Mouse (Mus musculus) G1E (cell line): ENCODE measurements around the gene Tfam. TPM values are rescaled to one million over a fixed set of nuclear protein-coding genes. Genes with fewer than 3 reads are reported as not detected.

ENCODE experiments used
- ATAC-seq: 2 replicates; pipeline ENCODE4 v1.8.0; 2016; ENCODE audit warnings: mild to moderate bottlenecking; ENCODE audit not compliant: insufficient number of reproducible peaks, poor library complexity, low FRiP score, severe bottlenecking; ENCODE audit errors: extremely low read depth
- DNase-seq: peaks from one replicate; pipeline ENCODE4 v3.0.0; 2012; ENCODE audit warnings: low spot score
- H3K27me3 ChIP-seq: 2 replicates; pipeline ENCODE4 v1.6.1; 2012; ENCODE audit warnings: mild to moderate bottlenecking, low read length, inconsistent platforms; ENCODE audit not compliant: insufficient read depth
- H3K36me3 ChIP-seq: replicated peaks from 2 replicates; pipeline ENCODE3; 2012; ENCODE audit warnings: mild to moderate bottlenecking, inconsistent platforms
- H3K4me1 ChIP-seq: 2 replicates; pipeline ENCODE4 v1.6.1; 2012; ENCODE audit warnings: low read depth, low read length, inconsistent platforms, mixed read lengths; ENCODE audit not compliant: insufficient read depth
- H3K4me3 ChIP-seq: 2 replicates; pipeline ENCODE4 v1.5.1; 2012; ENCODE audit warnings: low read depth, mild to moderate bottlenecking, inconsistent platforms, low read length, moderate library complexity, mixed read lengths
- H3K9me3 ChIP-seq: replicated peaks from 2 replicates; pipeline ENCODE4 v1.6.1; 2012; ENCODE audit warnings: inconsistent platforms
- CTCF ChIP-seq: IDR thresholded peaks from 2 replicates; pipeline ENCODE4 v1.5.1; 2012; ENCODE audit warnings: low read depth, low read length, inconsistent platforms, mixed read lengths
- GATA1 ChIP-seq: IDR thresholded peaks from 2 replicates; pipeline ENCODE4 v1.6.1; 2012; ENCODE audit warnings: borderline replicate concordance, low read length, inconsistent platforms, mixed read lengths
- GATA2 ChIP-seq: IDR thresholded peaks from 2 replicates; pipeline ENCODE4 v1.6.1; 2012; ENCODE audit warnings: low read depth, low read length, inconsistent platforms, borderline replicate concordance
- POLR2AphosphoS5 ChIP-seq: IDR thresholded peaks from 2 replicates; pipeline ENCODE4 v1.6.1; 2012; ENCODE audit warnings: low read depth, low read length, inconsistent platforms; ENCODE audit not compliant: insufficient replicate concordance
- TAL1 ChIP-seq: conservative IDR thresholded peaks from 2 replicates; pipeline ENCODE4 v1.6.1; 2012; ENCODE audit warnings: low read depth, low read length, inconsistent platforms, mixed read lengths
- polyA plus RNA-seq: library from polyadenylated mRNA; stranded (reverse); fragments of >175 nt; gene quantifications from 2 replicates; pipeline ENCODE4 v1.2.3, GENCODE M21; 2012
- total RNA-seq, 2 experiments: library from RNA; stranded (forward) in 1 of 2; stranded (reverse) in 1 of 2; fragments of 200-1000 nt in 1 of 2; fragments of >200 nt in 1 of 2; fragmentation: Nextera tagmentation in 1 of 2; gene quantifications; 2 replicates each; pipeline ENCODE4 v1.2.3; 2014 to 2017

Gene Tfam
- total RNA-seq (2014; fragmentation: Nextera tagmentation): 26.2 and 30.1 TPM in 2 replicates
- 98.2 and 119 TPM in 2 replicates for total RNA-seq (2017)
- 9.8 and 12.9 TPM in 2 replicates for polyA plus RNA-seq

DNA sequence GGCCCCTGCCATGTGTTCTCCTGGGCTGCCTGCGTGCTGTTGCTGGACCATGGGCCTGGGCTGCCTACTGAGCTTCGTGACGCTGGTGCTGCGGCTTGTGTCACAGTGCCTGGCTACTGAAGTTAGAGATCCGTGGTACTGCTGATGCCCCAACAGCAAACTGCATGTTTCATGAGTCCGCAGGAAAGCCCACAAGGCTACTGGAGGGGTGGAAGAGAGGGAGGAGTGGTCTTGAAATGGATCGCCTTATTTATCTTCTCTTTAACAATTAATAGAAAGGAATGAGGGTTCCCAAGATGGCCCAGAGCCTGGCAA, at the start of gene Tfam:
TSS of gene Tfam (minus strand) at position 41 of the 315 bp plus-strand sequence.
- Histone ChIP-seq H3K9me3 (no peaks in the 10 kb centered on the region), H3K36me3 (peaks cover 26% of the 10 kb centered on the region), H3K27me3 (peaks cover 25% of the 10 kb centered on the region), H3K4me3 (peak within 1 kb of the TSS; percentile 100), H3K4me1 (peaks cover 27% of the 10 kb centered on the region)
- ATAC-seq (no peak), DNase-seq (no peak)
- TF ChIP-seq TAL1 (no peak), CTCF (no peak), POLR2AphosphoS5 (no peak), GATA2 (no peak), GATA1 (no peak)

- ATAC-seq (no peak), DNase-seq (no peak)
Measured at GRCm38 (mm10) chr10:71285126-71285580, 47.1 kb upstream of the Tfam start, which contains the start of gene Ube2d1. TSS of gene Ube2d1 (minus strand) at chr10:71285262.

DNA sequence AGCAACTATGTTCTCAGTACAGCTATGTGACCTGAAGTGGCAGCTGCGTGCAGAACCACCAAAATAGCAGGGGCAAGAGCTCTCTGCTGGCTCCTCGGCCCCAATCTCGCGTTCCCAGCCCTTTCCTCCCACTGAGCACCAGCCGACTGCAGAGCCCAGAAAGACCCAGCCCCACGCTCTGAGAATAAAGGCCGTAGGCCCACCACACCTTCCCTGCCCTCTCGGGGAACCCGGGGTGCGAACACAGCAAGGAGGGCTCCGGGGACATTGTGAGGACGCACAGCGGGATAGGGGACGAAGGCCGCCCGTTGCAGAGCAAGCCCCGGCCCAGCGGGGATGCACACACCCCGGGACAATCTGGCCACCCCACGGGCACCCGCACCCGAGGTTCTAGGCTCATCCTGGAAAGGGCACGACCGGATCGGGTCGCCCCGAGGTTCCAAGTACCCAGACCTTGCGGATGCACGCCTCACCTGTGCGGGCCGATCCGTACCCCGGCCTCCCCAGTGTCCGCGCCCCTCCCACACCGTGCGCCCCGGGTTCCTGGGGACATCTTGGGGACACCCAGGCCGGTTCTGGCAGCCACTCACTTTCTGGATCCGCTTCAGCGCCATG, 46.5 kb upstream of the Tfam start:
- Histone ChIP-seq H3K9me3 (peaks cover 17% of the 10 kb centered on the region), H3K36me3 (no peaks in the 10 kb centered on the region), H3K4me1 (no peaks in the 10 kb centered on the region), H3K4me3 (no peak overlapping the region; the same call in 1 of the 2 replicates), H3K27me3 (no peaks in the 10 kb centered on the region)
- no peak for ATAC-seq
- TF ChIP-seq POLR2AphosphoS5 (no peak), GATA2 (no peak), CTCF (no peak), TAL1 (no peak), GATA1 (no peak)
- no peak for DNase-seq

More at GRCm38 (mm10) chr10:71285126-71285580, 47.1 kb upstream of the Tfam start, which contains the start of gene Ube2d1:
- Histone ChIP-seq H3K9me3 (peaks cover 17% of the 10 kb centered on the region), H3K27me3 (no peaks in the 10 kb centered on the region), H3K4me1 (no peaks in the 10 kb centered on the region), H3K4me3 (no peak within 1 kb of the TSS; the same call in 1 of the 2 replicates), H3K36me3 (no peaks in the 10 kb centered on the region)
- TF ChIP-seq GATA1 (no peak), GATA2 (no peak), CTCF (no peak), TAL1 (no peak), POLR2AphosphoS5 (no peak)

DNA sequence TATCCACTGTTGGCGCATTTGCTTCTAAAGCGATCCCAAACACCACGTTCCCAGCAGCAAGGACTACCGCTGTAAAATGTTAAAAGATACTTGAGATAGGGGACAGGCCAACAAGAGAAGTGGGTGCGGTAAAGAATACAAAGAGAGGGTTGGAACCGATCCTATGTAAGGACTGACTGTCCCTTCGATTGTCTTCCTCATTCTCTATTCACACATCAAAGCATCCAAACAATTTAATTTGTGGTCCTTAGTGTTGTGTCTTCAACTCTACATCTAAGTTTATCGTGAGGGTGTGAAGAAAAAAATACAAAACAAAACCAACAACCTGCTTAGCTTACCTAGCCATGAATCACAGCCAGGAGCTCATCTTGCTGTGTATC, 46.0 kb upstream of the Tfam start:
- Histone ChIP-seq H3K27me3 (no peaks in the 10 kb centered on the region), H3K4me3 (no peak overlapping the region), H3K4me1 (no peaks in the 10 kb centered on the region), H3K36me3 (no peaks in the 10 kb centered on the region), H3K9me3 (peaks cover 17% of the 10 kb centered on the region)
- ATAC-seq (no peak), DNase-seq (no peak)
- TF ChIP-seq POLR2AphosphoS5 (no peak), TAL1 (no peak), GATA1 (no peak), CTCF (no peak), GATA2 (no peak)

GRCm38 (mm10) chr10:71273008-71273739, 35.1 kb upstream of the Tfam start:
- Histone ChIP-seq H3K9me3 (no peaks in the 10 kb centered on the region), H3K27me3 (no peaks in the 10 kb centered on the region), H3K36me3 (no peaks in the 10 kb centered on the region), H3K4me3 (no peak overlapping the region), H3K4me1 (no peaks in the 10 kb centered on the region)
- TF ChIP-seq GATA1 (no peak), GATA2 (no peak), POLR2AphosphoS5 (no peak), TAL1 (no peak), CTCF (no peak)
- DNase-seq (no peak), ATAC-seq (no peak)

DNA sequence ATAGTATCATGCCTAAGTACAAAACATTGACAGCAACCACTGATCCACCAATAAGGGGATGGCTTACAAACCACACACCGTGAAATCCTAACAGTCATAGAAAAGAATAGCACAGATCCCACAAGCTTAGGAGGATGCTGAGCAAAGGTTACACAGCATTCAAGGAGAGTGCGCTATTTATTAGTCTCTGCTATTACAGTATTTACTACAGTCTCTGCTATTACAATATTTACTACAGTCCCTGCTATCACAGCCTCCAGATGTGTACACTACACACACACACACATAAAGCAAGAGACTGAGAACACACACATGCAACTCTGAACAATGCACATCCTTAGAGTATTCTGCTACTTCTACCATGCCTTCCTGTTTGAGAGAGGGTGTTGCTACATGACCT, 29.9 kb upstream of the Tfam start:
- Histone ChIP-seq H3K9me3 (no peaks in the 10 kb centered on the region), H3K4me3 (no peak overlapping the region), H3K4me1 (no peaks in the 10 kb centered on the region), H3K36me3 (no peaks in the 10 kb centered on the region), H3K27me3 (no peaks in the 10 kb centered on the region)
- ATAC-seq: no peak; the same call in 1 of the 2 replicates
- no peak for DNase-seq
- TF ChIP-seq CTCF: no peak
- no peak for TF ChIP-seq GATA1
- no peak for TF ChIP-seq TAL1
- no peak for TF ChIP-seq GATA2
- no peak for TF ChIP-seq POLR2AphosphoS5
